Mouse (Mus musculus) heart, embryonic 16.5 days (tissue): ENCODE results near the gene Mrps27. TPM values are rescaled to one million over a fixed set of nuclear protein-coding genes. Genes with fewer than 3 reads are reported as not detected.

ENCODE experiments used
- ATAC-seq: fragments of 200-750 bp; cut with Nextera tagmentation; replicated peaks from 2 replicates; pipeline ENCODE4 v1.8.0; 2017; ENCODE audit warnings: moderate number of reproducible peaks; ENCODE audit not compliant: insufficient read depth, low FRiP score; ENCODE audit errors: extremely low read depth
- H3K27ac ChIP-seq: fragments of 300-500 bp; sonication (generic); 2 replicates; pipeline ENCODE4 v1.5.1; 2014; ENCODE audit warnings: mild to moderate bottlenecking, low read length, control low read depth, moderate library complexity
- H3K27me3 ChIP-seq: fragments of 300-500 bp; sonication (generic); 2 replicates; pipeline ENCODE4 v1.6.1; 2014; ENCODE audit warnings: low read length, mixed read lengths; ENCODE audit not compliant: control insufficient read depth, insufficient read depth
- H3K36me3 ChIP-seq: fragments of 300-500 bp; sonication (generic); 2 replicates; pipeline ENCODE4 v1.6.1; 2014; ENCODE audit not compliant: control insufficient read depth, insufficient read depth
- H3K4me1 ChIP-seq: fragments of 300-500 bp; sonication (generic); 2 replicates; pipeline ENCODE4 v1.6.1; 2014; ENCODE audit warnings: low read length, mixed read lengths; ENCODE audit not compliant: control insufficient read depth, insufficient read depth
- H3K4me2 ChIP-seq: fragments of 300-500 bp; sonication (generic); 2 replicates; pipeline ENCODE4 v1.6.1; 2014; ENCODE audit warnings: low read depth, mild to moderate bottlenecking, control low read depth, low read length
- H3K4me3 ChIP-seq: fragments of 300-500 bp; sonication (generic); 2 replicates; pipeline ENCODE4 v1.5.1; 2014; ENCODE audit warnings: mild to moderate bottlenecking, control low read depth, low read length
- H3K9ac ChIP-seq: fragments of 300-500 bp; sonication (generic); 2 replicates; pipeline ENCODE4 v1.6.1; 2014; ENCODE audit warnings: low read length, control low read depth
- H3K9me3 ChIP-seq: fragments of 300-500 bp; sonication (generic); replicated peaks from 2 replicates; pipeline ENCODE4 v1.6.1; 2016; ENCODE audit warnings: low read length; ENCODE audit not compliant: control insufficient read depth
- WGBS: fragments of 180-500 bp; shearing (Covaris S2); extraction: QIAGEN DNeasy Blood & Tissue Kit; methylation state at CpG from one replicate; pipeline ENCODE4 v1.1.7; 2014; 5-methylcytosine and 5-hydroxymethylcytosine counted together
- polyA plus RNA-seq: library from polyadenylated mRNA; unstranded; fragments of >200 nt; fragmentation: Nextera tagmentation; extraction: Ambion mirVana; gene quantifications from 2 replicates; pipeline ENCODE4 v1.2.1, GENCODE M21; 2015

Mrps27 gene
- polyA plus RNA-seq, 1 experiment from 2014 or later = 97.0 TPM

DNA sequence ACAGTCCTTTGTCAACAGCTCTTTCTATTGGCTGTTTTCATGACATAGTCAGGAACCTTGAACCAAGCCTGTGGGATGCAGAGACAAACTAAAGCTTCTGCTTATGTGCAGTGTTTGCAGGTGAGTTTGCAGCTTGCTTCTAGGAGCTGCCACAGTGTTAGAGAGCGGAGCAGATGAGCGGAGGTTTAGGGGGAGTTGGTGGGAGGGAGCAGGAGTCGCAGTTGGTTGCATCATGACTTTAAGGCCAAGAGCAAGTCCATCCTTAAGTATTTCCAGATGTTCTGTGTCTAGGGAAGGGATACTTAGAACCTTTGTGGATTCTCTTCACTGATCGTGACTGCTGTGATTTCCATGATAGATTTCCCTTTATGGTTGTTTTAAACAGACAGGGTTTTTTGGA, 29.6 kb downstream of the Mrps27 start:
- ATAC-seq = no peak

DNA sequence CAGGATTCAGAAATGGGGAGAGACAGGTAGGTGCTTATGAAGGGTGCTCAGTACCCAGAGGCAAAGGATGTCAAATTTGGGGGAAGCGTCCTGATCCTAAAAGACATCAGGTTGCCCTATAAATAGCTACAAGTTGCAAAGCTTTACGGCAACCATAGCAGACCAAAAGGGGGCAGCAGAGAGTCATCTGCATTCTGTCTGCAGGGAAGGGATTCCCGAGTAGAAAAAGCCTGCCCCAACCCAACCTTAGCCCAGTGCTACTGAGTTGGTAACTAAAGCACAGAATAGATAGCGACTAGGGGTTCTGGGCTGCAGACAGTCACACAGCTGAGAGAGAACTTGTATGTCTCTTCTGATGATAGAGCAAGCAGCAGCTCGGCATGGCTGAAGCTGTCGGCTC, 31.0 kb downstream of the Mrps27 start:
- Histone ChIP-seq H3K27me3 (no peaks in the 10 kb centered on the region), H3K36me3 (no peaks in the 10 kb centered on the region), H3K27ac (no peak overlapping the region), H3K4me3 (no peak overlapping the region), H3K9me3 (no peaks in the 10 kb centered on the region), H3K4me1 (no peaks in the 10 kb centered on the region), H3K4me2 (no peak overlapping the region), H3K9ac (no peak overlapping the region)
- ATAC-seq = no peak; the same call in 1 of the 2 replicates
- 32% methylated on average over 6 of the region's 6 CpGs for WGBS

More for the DNA sequence above, 29.6 kb downstream of the Mrps27 start:
- Histone ChIP-seq H3K9ac (no peak overlapping the region), H3K9me3 (no peaks in the 10 kb centered on the region), H3K4me1 (peaks cover under 1% of the 10 kb centered on the region; the same call in 1 of the 2 replicates), H3K27me3 (no peaks in the 10 kb centered on the region), H3K4me3 (no peak overlapping the region), H3K4me2 (no peak overlapping the region), H3K27ac (no peak overlapping the region), H3K36me3 (peaks cover 3% of the 10 kb centered on the region; the same call in 1 of the 2 replicates)
- WGBS = 87% methylated on average over 4 of the region's 4 CpGs

DNA sequence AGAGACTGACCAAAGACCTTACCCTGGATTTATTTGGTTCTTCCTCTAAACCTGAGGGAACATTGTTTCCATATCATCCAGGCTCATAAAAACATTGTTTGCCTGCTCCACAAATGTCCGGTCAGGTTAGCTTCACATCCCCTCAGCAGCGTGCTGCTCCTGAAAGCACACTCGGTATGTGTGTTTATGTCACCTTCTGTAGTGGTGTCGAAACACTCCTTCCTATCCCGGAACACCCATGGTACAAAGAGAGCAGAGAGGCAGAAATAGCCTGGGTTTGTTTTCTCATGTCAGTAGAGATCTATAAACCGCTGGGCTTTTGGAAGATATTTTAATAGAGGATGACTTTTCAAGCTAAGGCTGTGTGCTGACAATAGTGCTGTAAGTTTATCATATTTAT, 32.5 kb downstream of the Mrps27 start:
- Histone ChIP-seq H3K9me3 (no peaks in the 10 kb centered on the region), H3K9ac (no peak overlapping the region), H3K27ac (no peak overlapping the region), H3K27me3 (no peaks in the 10 kb centered on the region), H3K36me3 (no peaks in the 10 kb centered on the region; the same call in 1 of the 2 replicates), H3K4me1 (no peaks in the 10 kb centered on the region), H3K4me3 (no peak overlapping the region), H3K4me2 (no peak overlapping the region)
- WGBS = 52% methylated on average over 6 of the region's 6 CpGs
- ATAC-seq = no peak

DNA sequence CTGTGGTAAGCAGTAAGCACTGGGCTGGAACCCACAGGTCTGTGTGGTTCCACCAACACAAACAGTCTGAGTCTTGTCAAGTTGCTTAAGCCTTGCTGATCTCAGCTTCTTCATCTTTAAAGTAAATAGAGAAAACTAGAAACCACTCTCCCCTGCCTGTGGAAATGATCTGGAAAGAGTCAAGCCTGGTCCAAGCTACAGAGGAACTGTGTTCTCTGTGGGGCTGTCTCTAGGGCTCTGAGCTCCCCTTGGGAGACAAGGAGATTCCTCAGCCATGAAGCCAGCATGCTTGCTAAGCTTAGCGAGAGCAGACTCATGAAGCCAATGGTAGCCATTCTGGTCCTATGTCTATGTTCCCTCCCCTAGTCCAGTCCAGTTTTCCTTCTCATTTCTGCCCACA, 33.6 kb downstream of the Mrps27 start:
- Histone ChIP-seq H3K4me2 (no peak overlapping the region), H3K9ac (no peak overlapping the region), H3K4me1 (no peaks in the 10 kb centered on the region), H3K9me3 (no peaks in the 10 kb centered on the region), H3K27ac (no peak overlapping the region), H3K27me3 (no peaks in the 10 kb centered on the region), H3K4me3 (no peak overlapping the region), H3K36me3 (no peaks in the 10 kb centered on the region; the same call in 1 of the 2 replicates)
- no peak for ATAC-seq
- WGBS = 94% methylated on average over 1 of the region's 1 CpGs

DNA sequence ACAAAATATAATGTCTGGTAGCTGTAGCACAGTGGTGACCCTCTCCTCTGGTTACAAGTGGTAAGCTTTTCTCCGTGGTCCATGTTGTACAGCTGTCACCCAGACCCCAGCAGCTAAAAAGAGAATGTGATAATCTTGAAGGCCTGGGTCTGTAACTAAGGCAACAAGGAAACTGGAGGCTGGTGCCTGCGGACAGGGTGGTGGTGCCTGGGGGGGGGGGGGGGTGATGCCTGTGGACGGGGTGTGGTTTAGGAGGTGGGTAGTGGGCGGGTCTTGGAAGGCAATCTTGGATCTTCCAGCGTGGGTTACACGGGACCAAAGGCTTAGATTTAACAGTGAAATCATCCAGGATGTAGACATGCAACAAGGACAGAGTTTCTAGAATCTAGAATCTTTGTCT, 37.8 kb downstream of the Mrps27 start:
- Histone ChIP-seq H3K4me3 (no peak overlapping the region), H3K4me1 (no peaks in the 10 kb centered on the region), H3K36me3 (no peaks in the 10 kb centered on the region; the same call in 1 of the 2 replicates), H3K9me3 (no peaks in the 10 kb centered on the region), H3K27me3 (no peaks in the 10 kb centered on the region), H3K9ac (no peak overlapping the region), H3K27ac (no peak overlapping the region), H3K4me2 (no peak overlapping the region)
- ATAC-seq = no peak
- 48% methylated on average over 6 of the region's 6 CpGs for WGBS

DNA sequence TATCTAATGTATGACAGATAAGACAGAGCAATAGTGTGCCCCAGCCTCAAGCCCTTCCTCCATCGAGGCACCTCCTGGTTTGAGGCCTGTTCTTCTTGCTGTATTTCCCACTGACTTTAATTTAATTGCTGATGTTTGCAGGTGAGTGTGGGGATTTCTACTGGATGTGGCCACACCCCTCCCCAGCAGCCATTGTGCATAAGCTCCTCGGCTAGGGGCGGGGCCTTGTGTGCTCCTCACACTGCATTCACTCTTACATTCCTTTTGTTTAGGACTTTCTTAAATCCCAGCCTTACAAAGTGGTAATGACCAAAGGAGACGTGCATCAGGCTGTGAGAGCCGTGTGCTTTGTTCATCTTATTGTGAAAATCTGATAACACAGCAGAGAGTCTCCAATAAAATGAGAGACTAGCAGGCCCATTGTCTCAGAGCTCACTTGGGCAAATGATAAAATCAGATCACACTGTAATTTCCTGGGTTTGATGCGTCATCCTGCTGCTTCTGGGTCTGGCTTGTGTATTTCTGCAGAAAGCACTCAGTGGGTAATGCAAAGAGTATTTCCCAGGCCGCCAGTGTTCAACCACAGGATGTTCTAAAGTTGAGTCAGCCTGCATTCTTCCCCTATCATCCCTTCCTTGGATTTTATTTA, 40.1 kb downstream of the Mrps27 start:
- no peak overlapping the region for H3K4me3 ChIP-seq
- H3K9me3 ChIP-seq = no peaks in the 10 kb centered on the region
- H3K4me2 ChIP-seq = no peak overlapping the region
- H3K27ac ChIP-seq = peak overlapping the region; percentile 62
- 69% methylated on average over 7 of the region's 7 CpGs for WGBS
- ATAC-seq = no peak
- no peaks in the 10 kb centered on the region for H3K4me1 ChIP-seq
- H3K36me3 ChIP-seq = no peaks in the 10 kb centered on the region; the same call in 1 of the 2 replicates
- no peak overlapping the region for H3K9ac ChIP-seq
- no peaks in the 10 kb centered on the region for H3K27me3 ChIP-seq

DNA sequence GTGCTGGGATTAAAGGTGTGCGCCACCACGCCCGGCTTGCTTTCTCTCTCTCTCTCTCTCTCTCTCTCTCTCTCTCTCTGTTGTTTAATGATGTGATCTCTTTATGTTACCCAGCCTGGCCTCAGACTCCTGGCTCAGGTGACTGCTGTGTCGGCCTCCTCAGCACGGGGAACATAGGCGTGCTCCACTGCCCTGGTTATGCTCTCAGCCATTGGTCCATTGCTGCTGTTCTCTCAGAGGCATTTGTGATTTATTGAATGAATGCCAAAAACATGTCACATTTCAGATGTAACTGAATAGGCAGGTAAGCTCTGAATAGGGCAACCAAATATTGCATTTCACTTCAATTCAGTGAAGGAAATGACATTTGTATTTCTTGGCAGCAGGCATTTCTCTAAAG, 41.3 kb downstream of the Mrps27 start:
- Histone ChIP-seq H3K4me2 (no peak overlapping the region), H3K27me3 (no peaks in the 10 kb centered on the region), H3K36me3 (no peaks in the 10 kb centered on the region; the same call in 1 of the 2 replicates), H3K4me1 (no peaks in the 10 kb centered on the region), H3K9me3 (no peaks in the 10 kb centered on the region), H3K9ac (no peak overlapping the region), H3K4me3 (no peak overlapping the region), H3K27ac (0 out of 2 replicates have a peak overlapping the region, but pooled peaks have one; percentile 25)
- 81% methylated on average over 6 of the region's 6 CpGs for WGBS
- no peak for ATAC-seq

DNA sequence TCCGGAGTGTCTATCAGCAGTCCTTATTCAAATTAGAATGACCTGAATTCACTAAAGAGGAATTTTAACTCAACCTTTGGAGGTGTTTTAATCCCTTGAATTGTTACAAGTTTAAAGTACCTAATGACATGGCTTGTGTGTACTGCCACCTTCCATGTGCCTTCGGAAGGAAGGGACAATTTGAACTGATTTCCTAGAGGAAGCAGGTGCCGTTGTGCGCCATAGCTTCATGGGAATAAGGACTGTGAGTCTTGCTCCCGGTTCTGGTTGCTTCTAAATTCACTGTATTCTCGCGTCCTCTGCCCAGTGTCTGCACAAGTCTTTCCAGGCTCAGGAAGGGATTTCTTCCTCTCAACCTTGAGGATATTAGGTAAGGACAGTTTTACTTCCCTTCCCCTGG, 41.8 kb downstream of the Mrps27 start:
- peak overlapping the region; percentile 46; the same call in 1 of the 2 replicates for H3K27ac ChIP-seq
- no peak for ATAC-seq
- 78% methylated on average over 7 of the region's 7 CpGs for WGBS

DNA sequence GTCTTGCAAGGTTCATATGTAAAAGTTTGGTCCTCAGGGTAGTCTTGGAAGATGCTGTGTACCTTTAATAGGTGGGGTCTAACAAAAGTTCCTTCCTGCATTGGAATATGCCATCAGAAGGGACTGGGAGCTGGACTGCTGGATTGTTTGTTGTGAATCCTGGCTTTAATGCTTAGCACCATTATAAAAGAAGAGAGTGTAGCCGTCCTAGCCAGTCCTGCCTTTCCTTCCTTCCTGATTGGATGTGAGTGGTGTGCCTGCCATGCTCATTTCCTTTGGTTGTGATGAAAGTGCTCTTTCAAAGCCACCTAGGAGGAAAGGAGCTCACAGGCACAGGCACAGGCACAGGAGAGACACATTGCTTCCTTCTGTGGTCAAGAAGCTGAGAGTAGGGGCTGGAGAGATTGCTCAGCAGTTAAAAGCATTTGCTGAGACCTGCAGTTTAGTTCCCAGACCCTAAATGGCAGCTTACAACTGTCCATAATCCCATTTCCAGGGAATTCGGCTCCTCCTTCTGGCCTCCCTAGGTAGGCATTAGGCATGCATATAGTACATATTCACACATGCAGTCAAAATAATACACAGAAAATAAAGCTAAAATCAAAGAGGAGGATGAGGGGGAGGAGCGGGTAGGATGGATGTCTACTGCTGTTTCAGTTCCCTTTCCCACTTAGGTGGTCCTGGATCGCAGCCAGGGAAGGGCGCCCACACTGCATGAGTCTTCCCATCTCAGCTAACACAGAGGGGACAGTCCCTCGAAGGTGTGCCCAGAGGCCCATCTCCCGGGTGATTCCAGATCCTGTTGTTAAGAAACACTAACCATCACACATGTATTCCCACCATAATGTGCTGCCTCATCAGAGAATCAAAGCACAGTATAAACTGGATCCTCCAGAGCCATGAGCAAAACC, 43.6 kb downstream of the Mrps27 start:
- H3K9me3 ChIP-seq = no peaks in the 10 kb centered on the region
- no peak overlapping the region for H3K27ac ChIP-seq
- no peaks in the 10 kb centered on the region for H3K27me3 ChIP-seq
- H3K9ac ChIP-seq = no peak overlapping the region
- no peaks in the 10 kb centered on the region for H3K36me3 ChIP-seq
- ATAC-seq = no peak
- H3K4me2 ChIP-seq = no peak overlapping the region
- 75% methylated on average over 7 of the region's 7 CpGs for WGBS
- no peak overlapping the region for H3K4me3 ChIP-seq
- no peaks in the 10 kb centered on the region for H3K4me1 ChIP-seq

More for the DNA sequence above, 41.8 kb downstream of the Mrps27 start:
- H3K4me1 ChIP-seq = no peaks in the 10 kb centered on the region
- no peak overlapping the region for H3K4me2 ChIP-seq
- H3K9ac ChIP-seq = no peak overlapping the region
- H3K9me3 ChIP-seq = no peaks in the 10 kb centered on the region
- no peaks in the 10 kb centered on the region for H3K27me3 ChIP-seq
- no peaks in the 10 kb centered on the region; the same call in 1 of the 2 replicates for H3K36me3 ChIP-seq
- H3K4me3 ChIP-seq = no peak overlapping the region
